Mouse (Mus musculus): ENCODE results near the gene Gli2. TPM values are rescaled to one million over a fixed set of nuclear protein-coding genes. Genes with fewer than 3 reads are reported as not detected.

The Gli2 gene
- polyA plus RNA-seq, 1 experiment = 0.65 TPM

DNA sequence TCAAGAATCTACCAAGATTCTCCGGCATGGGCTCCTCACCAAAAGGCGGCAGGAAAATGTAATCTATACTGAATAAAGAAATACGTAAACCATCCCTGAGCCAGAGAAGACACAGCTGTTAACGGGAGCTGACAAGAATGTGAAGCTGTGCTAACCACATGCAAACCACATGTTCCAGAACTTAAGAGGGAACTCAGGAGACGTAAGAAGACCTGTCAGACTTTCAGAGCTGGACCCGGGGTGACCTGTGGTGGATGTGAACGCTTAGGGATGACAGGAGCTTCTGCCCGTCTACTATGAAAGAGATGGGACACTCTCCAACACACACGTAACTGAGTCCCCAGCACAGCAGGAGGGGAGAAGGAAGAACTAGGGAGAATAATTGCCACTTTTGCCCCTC lies 18.1 kb downstream of the Gli2 start:
- Histone ChIP-seq H3K79me2 (ENCODE audit: control insufficient read depth, insufficient read depth) (no peaks in the 10 kb centered on the region), H3K4me3 (no peak overlapping the region), H3ac (ENCODE audit: control insufficient read depth, insufficient read length) (no peak overlapping the region), H3K4me2 (ENCODE audit: low read depth) (no peak overlapping the region), H3K36me3 (ENCODE audit: control insufficient read depth, insufficient read depth) (no peaks in the 10 kb centered on the region), H3K27me3 (ENCODE audit: control insufficient read depth, insufficient read depth, insufficient read length) (no peaks in the 10 kb centered on the region)
- TF ChIP-seq MYOG (IDR thresholded peaks at IDR 0.05; ENCODE audit: control insufficient read depth in 1 of 3, insufficient read depth in 1 of 3, insufficient read length in 2 of 3, low read depth in 2 of 3) (no peak), POLR2AphosphoS2 (IDR thresholded peaks at IDR 0.05; ENCODE audit: insufficient read length, low read depth) (no peak), MAX (IDR thresholded peaks at IDR 0.05; ENCODE audit: low read depth) (no peak), MYOD1 (IDR thresholded peaks at IDR 0.05; ENCODE audit: control insufficient read depth in 1 of 3, insufficient read length in 2 of 3, low read depth in 2 of 3) (no peak), SRF (IDR thresholded peaks at IDR 0.05; ENCODE audit: control insufficient read depth, insufficient read length, low read depth) (no peak), POLR2A (IDR thresholded peaks at IDR 0.05; ENCODE audit: insufficient read length, low read depth) (no peak), TCF3 (IDR thresholded peaks at IDR 0.05; ENCODE audit: insufficient read length, low read depth) (no peak), CEBPB (IDR thresholded peaks at IDR 0.05; ENCODE audit: insufficient read depth, poor library complexity, severe bottlenecking) (no peak), TCF12 (IDR thresholded peaks at IDR 0.05; ENCODE audit: insufficient read depth, poor library complexity, severe bottlenecking) (no peak), E2F4 (IDR thresholded peaks at IDR 0.05; ENCODE audit: insufficient read depth) (no peak), REST (IDR thresholded peaks at IDR 0.05; ENCODE audit: insufficient read depth, insufficient read length) (no peak), USF1 (IDR thresholded peaks at IDR 0.05; ENCODE audit: low read depth) (no peak)

DNA sequence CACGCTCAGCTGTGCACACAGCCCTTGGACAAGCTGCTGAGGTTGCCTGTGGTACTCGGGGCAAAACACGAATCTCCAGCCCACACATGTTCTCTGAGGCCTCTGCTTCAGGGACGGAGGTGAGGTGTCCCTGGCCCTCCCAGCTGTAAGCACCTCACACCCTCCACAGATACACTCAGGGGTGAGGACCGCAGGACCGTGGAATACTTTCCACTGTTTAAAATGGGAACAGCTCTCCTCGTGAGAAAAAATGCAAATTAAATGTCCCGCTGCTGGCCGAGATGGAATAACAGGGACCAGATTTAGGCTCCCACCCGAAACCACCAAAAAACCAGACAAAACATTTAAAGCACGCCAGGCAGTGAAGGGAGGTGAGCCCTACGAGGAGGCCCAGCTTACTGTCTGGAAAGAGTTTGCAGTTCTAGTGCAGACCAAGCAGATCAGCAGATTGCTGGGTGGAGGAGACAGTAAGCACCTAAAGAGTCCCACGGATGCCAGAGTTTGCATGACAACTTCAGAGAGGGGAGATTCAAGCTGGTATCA lies 19.2 kb downstream of the Gli2 start:
- Histone ChIP-seq H3K27me3 (ENCODE audit: control insufficient read depth, insufficient read depth, insufficient read length) (no peaks in the 10 kb centered on the region), H3K4me3 (no peak overlapping the region), H3ac (ENCODE audit: control insufficient read depth, insufficient read length) (no peak overlapping the region), H3K4me2 (ENCODE audit: low read depth) (no peak overlapping the region), H3K36me3 (ENCODE audit: control insufficient read depth, insufficient read depth) (no peaks in the 10 kb centered on the region), H3K79me2 (ENCODE audit: control insufficient read depth, insufficient read depth) (no peaks in the 10 kb centered on the region)
- TF ChIP-seq POLR2AphosphoS2 (IDR thresholded peaks at IDR 0.05; ENCODE audit: insufficient read length, low read depth) = no peak
- TF ChIP-seq MAX (IDR thresholded peaks at IDR 0.05; ENCODE audit: low read depth) = no peak
- TF ChIP-seq POLR2A (IDR thresholded peaks at IDR 0.05; ENCODE audit: insufficient read length, low read depth) = no peak
- TF ChIP-seq USF1 (IDR thresholded peaks at IDR 0.05; ENCODE audit: low read depth) = no peak
- no peak for TF ChIP-seq TCF3 (IDR thresholded peaks at IDR 0.05; ENCODE audit: insufficient read length, low read depth)
- no peak for TF ChIP-seq TCF12 (IDR thresholded peaks at IDR 0.05; ENCODE audit: insufficient read depth, poor library complexity, severe bottlenecking)
- no peak for TF ChIP-seq CEBPB (IDR thresholded peaks at IDR 0.05; ENCODE audit: insufficient read depth, poor library complexity, severe bottlenecking)
- TF ChIP-seq REST (IDR thresholded peaks at IDR 0.05; ENCODE audit: insufficient read depth, insufficient read length) = no peak

DNA sequence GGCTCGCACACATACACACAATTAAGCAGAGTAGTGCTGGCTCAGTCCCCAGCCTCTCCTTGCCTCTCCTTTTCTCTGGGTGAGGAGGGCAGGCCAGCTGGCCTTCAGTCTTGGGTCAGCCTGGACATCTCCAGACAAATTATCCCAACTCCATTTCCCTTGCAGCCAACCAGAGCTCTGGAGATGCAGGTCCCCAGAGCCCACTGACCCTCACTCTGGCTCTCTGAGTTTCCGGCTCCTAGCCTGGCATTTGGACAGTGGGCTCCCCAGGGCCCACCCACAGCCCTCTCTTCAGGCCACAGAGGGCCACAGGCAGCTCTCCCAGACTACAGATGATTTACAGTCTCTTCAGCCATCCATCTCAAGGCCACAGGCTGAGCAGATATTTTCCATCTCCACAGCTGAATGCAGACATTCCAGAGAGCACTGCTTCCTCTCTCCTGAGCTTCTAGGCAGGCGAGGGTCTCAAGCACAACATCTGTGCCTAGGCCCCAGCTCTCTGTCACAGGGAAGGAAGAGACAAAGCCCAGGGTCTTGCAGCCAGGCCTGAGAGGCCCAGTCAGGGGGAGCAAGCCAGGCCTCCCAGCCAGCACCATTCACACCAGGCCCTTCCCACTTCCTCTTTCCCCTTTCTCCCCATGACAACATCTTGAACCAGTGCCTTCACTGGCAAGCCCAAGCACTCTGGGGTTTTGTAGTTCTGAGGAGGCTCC lies 19.8 kb downstream of the Gli2 start:
- no peak overlapping the region for H3K4me2 ChIP-seq (ENCODE audit: low read depth)
- TF ChIP-seq USF1 (IDR thresholded peaks at IDR 0.05; ENCODE audit: low read depth) (no peak), E2F4 (IDR thresholded peaks at IDR 0.05; ENCODE audit: insufficient read depth) (no peak)
- H3K79me2 ChIP-seq (ENCODE audit: control insufficient read depth, insufficient read depth) = no peaks in the 10 kb centered on the region

DNA sequence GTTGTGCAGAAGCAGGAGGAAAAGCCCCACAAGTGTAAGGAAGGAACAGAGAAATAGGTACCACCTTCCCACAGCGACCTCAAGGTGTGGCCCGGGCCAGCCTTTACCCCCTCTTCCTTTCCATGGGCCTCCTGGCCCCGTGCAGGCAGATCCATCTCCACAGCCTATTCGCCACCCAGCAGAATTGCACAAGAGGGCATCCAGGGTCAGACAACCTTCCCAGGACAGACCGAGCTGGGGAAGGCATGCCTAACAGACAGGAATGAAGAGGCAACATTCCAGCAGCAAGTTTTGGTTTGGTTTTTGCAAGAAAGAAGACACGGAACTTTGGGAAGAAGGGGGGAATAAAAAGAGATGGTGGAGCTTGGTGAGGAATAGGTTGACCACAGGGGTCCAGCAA lies 22.2 kb downstream of the Gli2 start:
- no peak overlapping the region for H3ac ChIP-seq (ENCODE audit: control insufficient read depth, insufficient read length)
- no peaks in the 10 kb centered on the region for H3K36me3 ChIP-seq (ENCODE audit: control insufficient read depth, insufficient read depth)
- no peak overlapping the region for H3K4me2 ChIP-seq (ENCODE audit: low read depth)
- TF ChIP-seq POLR2A (IDR thresholded peaks at IDR 0.05; ENCODE audit: insufficient read length, low read depth) (no peak), MAX (IDR thresholded peaks at IDR 0.05; ENCODE audit: low read depth) (no peak), MYOG (IDR thresholded peaks at IDR 0.05; ENCODE audit: control insufficient read depth in 1 of 3, insufficient read depth in 1 of 3, insufficient read length in 2 of 3, low read depth in 2 of 3) (no peak), REST (IDR thresholded peaks at IDR 0.05; ENCODE audit: insufficient read depth, insufficient read length) (no peak), POLR2AphosphoS2 (IDR thresholded peaks at IDR 0.05; ENCODE audit: insufficient read length, low read depth) (no peak), TCF3 (IDR thresholded peaks at IDR 0.05; ENCODE audit: insufficient read length, low read depth) (no peak), SRF (IDR thresholded peaks at IDR 0.05; ENCODE audit: control insufficient read depth, insufficient read length, low read depth) (no peak), TCF12 (IDR thresholded peaks at IDR 0.05; ENCODE audit: insufficient read depth, poor library complexity, severe bottlenecking) (no peak), CEBPB (IDR thresholded peaks at IDR 0.05; ENCODE audit: insufficient read depth, poor library complexity, severe bottlenecking) (no peak), E2F4 (IDR thresholded peaks at IDR 0.05; ENCODE audit: insufficient read depth) (no peak), USF1 (IDR thresholded peaks at IDR 0.05; ENCODE audit: low read depth) (no peak), MYOD1 (IDR thresholded peaks at IDR 0.05; ENCODE audit: control insufficient read depth in 1 of 3, insufficient read length in 2 of 3, low read depth in 2 of 3) (no peak)
- H3K27me3 ChIP-seq (ENCODE audit: control insufficient read depth, insufficient read depth, insufficient read length) = no peaks in the 10 kb centered on the region
- no peak overlapping the region for H3K4me3 ChIP-seq
- no peaks in the 10 kb centered on the region for H3K79me2 ChIP-seq (ENCODE audit: control insufficient read depth, insufficient read depth)

More for the DNA sequence above, 19.8 kb downstream of the Gli2 start:
- no peak overlapping the region for H3K4me3 ChIP-seq
- H3K36me3 ChIP-seq (ENCODE audit: control insufficient read depth, insufficient read depth) = no peaks in the 10 kb centered on the region
- no peak overlapping the region for H3ac ChIP-seq (ENCODE audit: control insufficient read depth, insufficient read length)
- H3K27me3 ChIP-seq (ENCODE audit: control insufficient read depth, insufficient read depth, insufficient read length) = no peaks in the 10 kb centered on the region

Measured in myocyte (in vitro differentiated cells).